Mouse (Mus musculus): ENCODE results near the gene Olfr38.

- TF ChIP-seq POLR2A (IDR thresholded peaks at IDR 0.05; ENCODE audit: insufficient read length, low read depth) (no peak), MYOG (IDR thresholded peaks at IDR 0.05; ENCODE audit: control insufficient read depth in 1 of 3, insufficient read depth in 1 of 3, insufficient read length in 2 of 3, low read depth in 2 of 3) (no peak), TCF3 (IDR thresholded peaks at IDR 0.05; ENCODE audit: insufficient read length, low read depth) (no peak), CEBPB (IDR thresholded peaks at IDR 0.05; ENCODE audit: insufficient read depth, poor library complexity, severe bottlenecking) (no peak), MAX (IDR thresholded peaks at IDR 0.05; ENCODE audit: low read depth) (no peak)
Observed at GRCm38 (mm10) chr6:42709291-42710211, 46.7 kb upstream of the Olfr38 start, which contains the start of gene Tcaf1.
